Mouse (Mus musculus) forebrain, embryonic 12.5 days (tissue): ENCODE measurements around the gene Elmo2. TPM values are rescaled to one million over a fixed set of nuclear protein-coding genes. Genes with fewer than 3 reads are reported as not detected.
A peak's percentile ranks its signal among the peaks of the same experiment; 100 is the strongest.

ENCODE experiments used
- ATAC-seq: fragments of 200-750 bp; cut with Nextera tagmentation; 2 replicates; pipeline ENCODE4 v1.8.0; 2017; ENCODE audit warnings: moderate TSS enrichment; ENCODE audit not compliant: low FRiP score
- H3K27ac ChIP-seq: fragments of 300-500 bp; sonication (generic); 2 replicates; pipeline ENCODE4 v1.5.1; 2016; ENCODE audit warnings: mild to moderate bottlenecking
- H3K27me3 ChIP-seq: fragments of 300-500 bp; sonication (generic); 2 replicates; pipeline ENCODE4 v1.6.1; 2016; ENCODE audit warnings: mild to moderate bottlenecking
- H3K36me3 ChIP-seq: fragments of 300-500 bp; sonication (generic); replicated peaks from 2 replicates; pipeline ENCODE4 v1.6.1; 2016; ENCODE audit warnings: mild to moderate bottlenecking
- H3K4me1 ChIP-seq: fragments of 300-500 bp; sonication (generic); 2 replicates; pipeline ENCODE4 v1.6.1; 2016
- H3K4me2 ChIP-seq: fragments of 300-500 bp; sonication (generic); 2 replicates; pipeline ENCODE4 v1.6.1; 2016; ENCODE audit warnings: mild to moderate bottlenecking, moderate library complexity
- H3K4me3 ChIP-seq: fragments of 300-500 bp; sonication (generic); replicated peaks from 2 replicates; pipeline ENCODE4 v1.5.1; 2016; ENCODE audit warnings: mild to moderate bottlenecking
- H3K9ac ChIP-seq: fragments of 300-500 bp; sonication (generic); 2 replicates; pipeline ENCODE4 v1.6.1; 2016; ENCODE audit warnings: mild to moderate bottlenecking
- H3K9me3 ChIP-seq: fragments of 300-500 bp; sonication (generic); 2 replicates; pipeline ENCODE4 v1.6.1; 2016
- WGBS: fragments of 180-500 bp; shearing (Covaris S2); methylation state at CpG from one replicate; pipeline ENCODE4 v1.1.7; 2016; 5-methylcytosine and 5-hydroxymethylcytosine counted together
- polyA plus RNA-seq: library from polyadenylated mRNA; unstranded; fragments of >200 nt; fragmentation: Nextera tagmentation; extraction: Ambion mirVana; gene quantifications from 2 replicates; pipeline ENCODE4 v1.2.1, GENCODE M21; 2016

The Elmo2 gene
- polyA plus RNA-seq, 1 experiment from 2014 or later, result 94.6 TPM

DNA sequence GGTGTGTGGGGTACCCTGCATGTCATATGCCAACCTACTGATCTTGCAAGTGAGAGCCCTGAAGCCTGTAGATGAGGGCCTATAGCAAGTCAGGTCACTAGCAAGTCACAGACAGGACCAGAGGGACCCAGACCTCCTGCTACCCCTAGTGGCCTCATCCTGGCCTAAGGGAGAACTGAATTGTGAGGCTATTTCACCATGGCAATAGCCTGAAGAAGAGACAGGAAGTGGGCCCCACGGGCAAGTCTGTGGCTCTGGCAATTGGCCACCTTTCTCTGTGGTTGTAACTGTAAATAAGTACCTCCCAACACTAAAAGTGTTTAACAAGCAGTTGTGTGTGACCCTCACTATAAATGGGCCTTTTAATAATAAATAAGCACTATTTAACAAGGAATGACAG lies 75.4 kb downstream of the Elmo2 start:
- H3K4me2 ChIP-seq, result no peak overlapping the region
- no peak for ATAC-seq
- no peak overlapping the region for H3K9ac ChIP-seq
- no peak overlapping the region for H3K27ac ChIP-seq
- peaks cover 93% of the 10 kb centered on the region for H3K27me3 ChIP-seq
- no peaks in the 10 kb centered on the region for H3K36me3 ChIP-seq
- 72% methylated on average over 1 of the region's 1 CpGs for WGBS
- H3K9me3 ChIP-seq, result no peaks in the 10 kb centered on the region
- H3K4me3 ChIP-seq, result no peak overlapping the region
- peaks cover 39% of the 10 kb centered on the region for H3K4me1 ChIP-seq

DNA sequence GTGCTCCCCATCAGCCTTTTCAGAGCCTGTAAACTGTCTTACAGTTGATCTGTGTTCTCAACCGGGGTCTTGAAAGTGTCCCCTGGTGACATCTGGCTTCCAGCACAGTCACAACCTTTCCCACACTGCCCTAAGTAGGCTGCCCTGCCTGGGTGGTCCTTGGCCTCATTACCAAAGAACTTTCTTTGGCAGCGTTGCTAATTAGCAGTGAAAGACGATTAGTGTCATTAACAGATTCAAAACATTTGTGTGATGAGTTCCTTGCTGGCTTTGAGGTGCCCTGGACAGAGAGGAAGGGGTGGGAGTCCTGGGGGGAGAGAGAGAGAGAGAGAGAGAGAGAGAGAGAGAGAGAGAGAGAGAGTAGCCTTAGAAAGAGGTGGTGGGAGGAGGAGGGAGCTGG lies 77.3 kb downstream of the Elmo2 start:
- 0 out of 2 replicates have a peak, but pooled peaks have one; percentile 25 for ATAC-seq
- WGBS, result 6% methylated on average over 3 of the region's 3 CpGs
- no peaks in the 10 kb centered on the region for H3K9me3 ChIP-seq
- H3K27me3 ChIP-seq, result peaks cover 93% of the 10 kb centered on the region
- H3K9ac ChIP-seq, result no peak overlapping the region
- H3K4me1 ChIP-seq, result peaks cover 31% of the 10 kb centered on the region
- no peak overlapping the region for H3K4me2 ChIP-seq
- no peak overlapping the region for H3K4me3 ChIP-seq
- no peaks in the 10 kb centered on the region for H3K36me3 ChIP-seq
- no peak overlapping the region for H3K27ac ChIP-seq

DNA sequence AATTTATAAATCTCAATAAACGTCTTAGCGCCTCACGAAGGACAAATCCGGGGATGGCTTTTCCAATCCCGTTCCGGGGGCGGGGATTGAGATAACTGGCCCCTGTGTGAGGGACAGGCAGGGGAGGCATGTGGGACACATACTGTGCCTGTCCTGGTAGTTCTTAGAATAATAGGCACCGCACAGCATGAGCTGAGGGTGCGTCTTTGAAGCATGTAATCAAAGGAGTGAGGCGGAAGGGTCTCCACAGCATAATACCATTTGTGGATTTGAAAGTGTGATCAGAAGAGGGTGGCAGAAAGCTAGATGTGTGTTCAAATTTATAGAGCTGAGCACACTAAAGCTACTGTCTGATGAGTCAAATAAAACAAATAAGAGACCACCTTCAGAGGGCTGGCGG lies 79.9 kb downstream of the Elmo2 start:
- WGBS, result 12% methylated on average over 11 of the region's 11 CpGs
- no peak overlapping the region for H3K4me2 ChIP-seq
- ATAC-seq, result no peak
- H3K36me3 ChIP-seq, result no peaks in the 10 kb centered on the region
- peaks cover 92% of the 10 kb centered on the region for H3K27me3 ChIP-seq
- H3K9me3 ChIP-seq, result no peaks in the 10 kb centered on the region
- H3K4me1 ChIP-seq, result peaks cover 39% of the 10 kb centered on the region
- H3K9ac ChIP-seq, result no peak overlapping the region
- H3K4me3 ChIP-seq, result no peak overlapping the region
- H3K27ac ChIP-seq, result no peak overlapping the region

DNA sequence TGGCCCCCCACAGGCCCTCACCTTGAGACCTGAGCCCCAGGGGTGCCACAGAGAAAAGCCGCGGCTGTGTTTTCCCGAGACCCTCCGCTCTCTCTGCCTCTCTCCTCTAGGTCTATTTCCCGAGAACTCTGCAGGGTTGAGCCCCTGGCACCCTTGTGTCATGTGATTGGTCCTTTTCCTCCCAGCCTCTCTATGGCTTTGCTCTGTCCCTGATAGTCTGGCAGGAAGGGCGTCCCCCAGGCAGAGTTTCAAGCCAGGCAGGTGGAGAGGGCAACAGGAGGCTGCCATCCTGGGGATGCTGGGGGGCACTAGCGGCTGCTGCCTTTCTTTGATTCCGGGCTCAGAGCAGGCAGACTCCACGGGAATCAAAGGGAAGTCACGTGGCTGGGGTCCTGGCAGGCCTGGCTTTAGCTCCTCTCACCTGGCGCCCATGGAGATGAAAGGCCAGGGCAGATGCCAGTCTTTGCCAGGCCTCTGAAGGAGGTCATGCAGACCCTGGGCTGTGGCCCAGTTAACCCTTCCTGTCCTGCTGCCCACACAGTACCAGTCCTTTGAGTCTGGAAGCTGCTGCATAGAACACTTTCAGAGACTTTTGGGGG lies 83.1 kb downstream of the Elmo2 start:
- 2% methylated on average over 11 of the region's 11 CpGs for WGBS
- Histone ChIP-seq H3K27me3 (peaks cover 99% of the 10 kb centered on the region), H3K27ac (no peak overlapping the region), H3K9me3 (no peaks in the 10 kb centered on the region), H3K9ac (no peak overlapping the region), H3K4me1 (peaks cover 41% of the 10 kb centered on the region), H3K4me2 (peak overlapping the region; percentile 32), H3K36me3 (no peaks in the 10 kb centered on the region), H3K4me3 (no peak overlapping the region)
- peak; percentile 53; the same call in 1 of the 2 replicates for ATAC-seq

DNA sequence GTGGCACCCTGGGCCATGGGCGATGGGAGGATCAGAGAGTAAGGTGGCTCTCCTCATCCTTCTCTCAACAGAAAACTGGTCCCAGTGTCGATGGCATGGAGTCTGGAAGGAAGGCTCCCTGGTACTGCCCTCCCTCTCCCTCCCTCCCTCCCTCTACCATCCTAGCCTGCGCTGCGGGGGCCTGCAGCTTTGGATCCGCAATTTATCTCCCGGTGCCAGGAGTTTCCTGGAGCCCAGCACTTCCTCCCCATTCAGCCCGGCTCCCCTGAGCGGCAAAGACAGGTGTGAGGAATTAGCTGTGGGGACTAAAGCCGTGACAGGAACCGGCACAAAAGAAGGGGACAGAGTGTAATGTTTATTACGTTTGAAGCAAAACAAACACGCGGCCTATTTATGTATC lies 83.7 kb downstream of the Elmo2 start:
- no peak for ATAC-seq
- Histone ChIP-seq H3K27me3 (peaks cover 99% of the 10 kb centered on the region), H3K9ac (no peak overlapping the region), H3K4me2 (peak overlapping the region; percentile 32; the same call in 1 of the 2 replicates), H3K4me3 (no peak overlapping the region), H3K36me3 (no peaks in the 10 kb centered on the region), H3K27ac (no peak overlapping the region), H3K4me1 (peaks cover 47% of the 10 kb centered on the region), H3K9me3 (no peaks in the 10 kb centered on the region)
- 2% methylated on average over 13 of the region's 13 CpGs for WGBS

DNA sequence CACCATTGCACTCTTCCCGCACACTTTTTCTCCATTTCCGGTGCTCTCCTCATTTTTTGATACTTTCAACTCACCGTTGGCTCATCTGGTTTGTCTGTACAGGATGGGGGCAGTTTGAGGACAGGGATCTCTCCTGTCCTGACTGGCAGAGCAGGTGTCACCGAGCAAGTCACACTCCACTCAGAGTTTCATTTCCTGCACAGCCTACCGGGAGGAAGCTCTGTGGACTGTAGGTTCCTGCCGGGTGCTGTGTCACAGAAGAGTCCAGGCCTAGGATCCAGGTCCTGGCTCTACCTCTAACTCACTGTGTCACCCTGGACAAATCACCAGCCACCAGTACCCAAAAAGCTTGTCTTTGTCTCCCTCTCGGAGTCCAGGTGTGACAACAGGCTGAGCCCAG lies 84.5 kb downstream of the Elmo2 start:
- Histone ChIP-seq H3K4me3 (no peak overlapping the region), H3K27me3 (peaks cover 97% of the 10 kb centered on the region), H3K9ac (no peak overlapping the region), H3K4me1 (peaks cover 43% of the 10 kb centered on the region), H3K4me2 (no peak overlapping the region), H3K36me3 (no peaks in the 10 kb centered on the region), H3K27ac (no peak overlapping the region), H3K9me3 (no peaks in the 10 kb centered on the region)
- no peak for ATAC-seq
- 69% methylated on average over 7 of the region's 7 CpGs for WGBS

DNA sequence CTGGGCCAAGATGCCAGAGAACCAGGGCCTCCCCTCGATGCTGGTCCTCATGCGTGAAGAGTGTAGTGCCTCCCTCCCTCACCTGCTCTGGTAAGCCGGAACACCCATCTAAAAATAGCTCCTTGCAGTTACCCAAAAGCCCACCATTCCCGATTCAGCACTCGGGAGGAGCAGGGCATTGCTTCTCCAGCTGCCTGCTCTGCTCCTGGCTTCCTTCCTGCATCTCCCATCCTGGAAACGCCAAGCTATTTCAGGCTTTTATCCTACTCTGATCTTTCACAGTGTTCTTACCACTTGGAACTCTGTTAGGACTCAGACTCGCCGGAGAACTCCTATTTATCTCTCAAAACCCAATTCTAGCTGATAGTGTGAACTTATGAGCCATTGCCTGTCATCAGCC lies 85.9 kb downstream of the Elmo2 start:
- 40% methylated on average over 8 of the region's 8 CpGs for WGBS
- ATAC-seq, result no peak
- Histone ChIP-seq H3K27me3 (peaks cover 97% of the 10 kb centered on the region), H3K4me3 (no peak overlapping the region), H3K4me2 (no peak overlapping the region), H3K9me3 (no peaks in the 10 kb centered on the region), H3K36me3 (no peaks in the 10 kb centered on the region), H3K9ac (no peak overlapping the region), H3K27ac (no peak overlapping the region), H3K4me1 (peaks cover 36% of the 10 kb centered on the region)

DNA sequence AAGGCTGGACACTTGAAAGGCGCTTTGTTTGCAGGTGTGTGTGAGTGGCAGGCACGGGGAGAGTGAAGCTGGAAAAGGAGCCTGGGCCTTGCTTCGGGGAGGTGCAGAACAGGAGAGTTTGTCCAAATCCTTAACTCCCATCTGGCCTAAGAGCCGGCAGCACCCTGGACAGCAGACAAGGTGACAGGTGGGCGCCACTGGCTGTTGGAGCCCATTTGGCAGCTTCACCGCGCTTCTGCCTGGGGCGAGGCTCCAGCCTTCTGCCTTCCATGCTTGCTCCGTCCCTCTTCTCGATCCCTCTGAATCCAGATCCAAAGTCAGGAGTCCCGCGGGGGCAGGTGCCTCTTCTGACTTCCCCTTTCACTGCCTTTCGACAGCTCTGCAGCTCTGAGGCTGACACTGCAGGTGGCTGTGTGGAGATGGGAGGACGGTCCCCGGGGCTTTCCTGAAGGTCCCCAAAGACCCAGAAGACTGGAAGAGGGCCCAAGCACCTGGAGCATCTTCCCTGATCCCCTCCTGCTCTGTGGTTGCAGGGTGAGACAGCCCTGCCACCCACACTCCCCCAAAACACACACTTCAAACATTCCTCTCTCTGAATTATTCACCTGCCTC lies 86.6 kb downstream of the Elmo2 start:
- H3K27ac ChIP-seq, result no peak overlapping the region
- H3K4me2 ChIP-seq, result no peak overlapping the region
- no peak overlapping the region for H3K9ac ChIP-seq
- no peak for ATAC-seq
- no peaks in the 10 kb centered on the region for H3K36me3 ChIP-seq
- peaks cover 93% of the 10 kb centered on the region for H3K27me3 ChIP-seq
- H3K4me3 ChIP-seq, result no peak overlapping the region
- no peaks in the 10 kb centered on the region for H3K9me3 ChIP-seq
- H3K4me1 ChIP-seq, result peaks cover 43% of the 10 kb centered on the region
- 16% methylated on average over 15 of the region's 15 CpGs for WGBS

DNA sequence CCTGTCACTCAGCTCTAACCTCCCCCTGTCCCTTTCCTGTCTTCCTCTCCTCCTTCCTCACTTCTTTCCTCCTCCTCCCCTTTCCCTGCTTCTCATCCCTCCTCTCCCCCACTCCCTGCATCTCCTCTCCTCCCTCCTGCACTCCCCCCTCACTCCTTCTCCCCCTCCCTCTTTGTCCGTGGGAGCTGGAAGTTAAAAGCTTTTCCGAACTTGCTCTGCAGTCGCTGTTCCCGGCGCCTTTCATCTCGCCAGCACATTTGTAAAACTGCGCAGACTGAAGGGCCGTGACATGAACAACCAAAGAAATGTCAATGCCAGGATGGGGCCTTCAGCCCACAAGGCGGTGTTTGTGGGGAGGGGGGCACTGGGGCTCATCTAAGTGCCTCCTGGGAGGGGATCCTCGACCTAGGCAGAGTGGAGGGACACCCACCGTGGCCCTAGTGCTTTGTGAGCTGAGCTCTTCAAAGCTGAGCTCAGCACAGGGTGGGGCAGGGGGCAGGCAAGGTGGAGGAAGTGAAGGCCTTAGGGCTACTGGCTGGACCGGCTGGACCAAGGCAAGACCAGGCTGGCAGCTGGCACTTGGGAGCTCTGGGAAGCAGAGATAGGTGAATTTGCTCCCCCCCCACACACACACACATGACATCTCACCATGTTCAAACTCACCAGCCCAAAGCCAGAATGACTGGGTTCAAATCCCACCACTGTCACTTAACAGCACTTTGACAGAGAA lies 87.7 kb downstream of the Elmo2 start:
- no peak overlapping the region for H3K9ac ChIP-seq
- H3K4me2 ChIP-seq, result no peak overlapping the region
- H3K4me1 ChIP-seq, result peaks cover 49% of the 10 kb centered on the region
- H3K4me3 ChIP-seq, result no peak overlapping the region
- no peaks in the 10 kb centered on the region for H3K9me3 ChIP-seq
- WGBS, result 5% methylated on average over 12 of the region's 12 CpGs
- H3K27ac ChIP-seq, result no peak overlapping the region
- peaks cover 87% of the 10 kb centered on the region for H3K27me3 ChIP-seq
- no peaks in the 10 kb centered on the region for H3K36me3 ChIP-seq
- ATAC-seq, result no peak

Other genes starting within 250 kb of the Elmo2 start
- gene 1700025C18Rik, start 235.7 kb downstream of the Elmo2 start, polyA plus RNA-seq, result not detected in 2 replicates
- gene Cdh22, start 91.6 kb downstream of the Elmo2 start, polyA plus RNA-seq, result 10.6 and 11.4 TPM in 2 replicates
- gene Slc35c2, start 38.6 kb downstream of the Elmo2 start, polyA plus RNA-seq, result 57.9 and 62.4 TPM in 2 replicates
- gene Zfp663, start 42.2 kb upstream of the Elmo2 start, polyA plus RNA-seq, result 6.8 and 6.9 TPM in 2 replicates
- 22.9 and 24.0 TPM in 2 replicates for gene Zfp334, start 61.8 kb upstream of the Elmo2 start, polyA plus RNA-seq
- gene Ocstamp, start 73.9 kb upstream of the Elmo2 start, polyA plus RNA-seq, result 0.06 TPM in 1 of 2 replicates, not detected in the other
- 2.1 and 3.3 TPM in 2 replicates for gene Slc13a3, start 146.8 kb upstream of the Elmo2 start, polyA plus RNA-seq
- gene Trp53rka, start 166.8 kb upstream of the Elmo2 start, polyA plus RNA-seq, result 43.3 and 47.5 TPM in 2 replicates
- gene Slc2a10, start 177.3 kb upstream of the Elmo2 start, polyA plus RNA-seq, result 4.1 and 4.6 TPM in 2 replicates